Mouse (Mus musculus) frontal cortex, postnatal 14 days (tissue): Measurements from ENCODE around the gene Tnfsf15.

Experiments
- DNase-seq, 2 experiments: peaks; one replicate each; pipeline ENCODE4 v3.0.0; 2022; ENCODE audit warnings: low spot score in 2 of 2

Gene Tnfsf15

DNA sequence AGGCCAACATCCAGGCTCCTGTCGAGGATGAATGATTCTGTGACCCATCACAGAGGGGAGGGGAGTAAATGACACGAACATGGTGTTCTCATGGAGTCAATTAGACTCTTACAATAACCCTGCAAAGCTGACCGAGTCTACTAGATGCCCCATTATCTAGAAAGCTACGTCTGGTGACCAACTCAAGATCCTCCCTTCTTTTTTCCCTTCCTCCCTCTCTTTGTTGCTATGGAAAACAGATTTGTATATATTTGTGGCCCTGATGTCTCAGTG lies 59.7 kb downstream of the Tnfsf15 start:
- no peak for DNase-seq

DNA sequence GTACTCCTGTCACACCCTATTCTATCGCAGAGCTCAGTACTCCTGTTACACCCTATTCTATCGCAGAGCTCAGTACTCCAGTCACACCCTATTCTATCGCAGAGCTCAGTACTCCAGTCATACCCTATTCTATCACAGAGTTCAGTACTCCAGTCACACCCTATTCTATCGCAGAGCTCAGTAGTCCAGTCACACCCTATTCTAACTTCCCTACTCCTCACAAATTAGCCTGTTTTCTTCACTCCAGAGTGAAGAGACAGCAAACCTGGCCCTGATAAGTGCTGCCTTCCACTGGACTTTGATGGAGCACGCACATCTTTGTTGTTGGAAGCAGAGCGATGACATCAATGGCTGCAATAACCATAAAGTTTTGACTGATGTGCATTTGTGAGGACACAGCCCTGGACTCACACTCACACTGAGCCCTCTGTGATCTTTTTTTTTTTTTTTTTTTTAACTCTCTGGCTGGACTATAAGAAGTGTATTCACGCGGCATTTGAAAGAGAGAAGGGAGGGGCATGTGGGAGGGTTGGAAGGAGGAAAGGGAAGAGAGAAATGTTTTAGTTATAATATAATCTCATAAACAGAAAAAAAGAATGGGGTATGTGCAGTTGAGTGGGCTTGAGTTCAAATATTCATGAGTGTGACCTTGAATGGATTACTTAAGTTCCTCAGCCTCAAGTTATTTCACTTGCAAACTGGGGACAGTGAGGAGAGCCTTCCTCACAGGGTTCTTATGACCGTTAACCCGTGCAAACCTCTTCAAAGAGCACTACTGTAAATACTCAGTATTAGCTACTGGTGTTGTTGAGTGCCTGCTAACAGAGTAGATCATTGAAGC lies 60.3 kb downstream of the Tnfsf15 start:
- no peak for DNase-seq

- DNase-seq = no peak
These were observed 61.2 kb downstream of the Tnfsf15 start for GRCm38 (mm10) chr4:63683716-63684115.

DNA sequence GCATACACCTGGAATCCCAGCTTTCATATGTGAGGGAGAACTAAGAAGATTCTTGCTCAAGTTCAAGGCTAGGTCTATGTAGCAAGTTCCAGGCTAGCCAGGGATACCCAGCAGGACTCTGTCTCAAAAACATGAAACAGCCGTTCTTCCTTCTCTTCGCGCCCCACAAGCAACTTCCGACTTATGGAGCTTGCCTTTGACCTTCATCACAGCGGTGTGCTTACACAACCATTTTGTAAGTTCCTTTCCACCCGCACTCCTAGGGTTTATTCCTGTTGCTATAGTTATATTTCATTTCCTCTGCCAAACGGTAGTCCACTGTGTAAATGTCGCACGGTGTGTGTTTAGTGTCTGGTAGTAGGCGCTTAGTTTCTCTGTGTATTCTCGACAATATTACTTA lies 61.9 kb downstream of the Tnfsf15 start:
- DNase-seq = no peak

DNA sequence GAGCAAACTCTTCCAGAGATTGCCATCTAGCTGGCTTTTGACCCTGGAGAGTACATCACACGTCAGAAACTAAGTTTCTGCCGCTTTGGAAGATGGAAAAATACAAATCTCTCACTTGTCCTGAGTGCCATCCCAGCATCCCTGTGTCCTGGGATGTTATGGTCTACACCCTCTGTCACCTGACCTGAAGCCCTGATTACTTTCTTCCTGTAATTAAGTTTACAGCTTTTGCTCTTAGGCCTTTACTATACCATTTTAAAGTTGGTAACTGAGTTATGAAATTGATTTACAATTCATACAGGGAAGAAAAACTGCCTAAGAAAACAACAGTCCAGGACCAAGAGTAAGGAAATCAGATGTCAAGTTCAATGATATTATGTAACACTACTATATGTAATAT lies 62.5 kb downstream of the Tnfsf15 start:
- no peak for DNase-seq

DNA sequence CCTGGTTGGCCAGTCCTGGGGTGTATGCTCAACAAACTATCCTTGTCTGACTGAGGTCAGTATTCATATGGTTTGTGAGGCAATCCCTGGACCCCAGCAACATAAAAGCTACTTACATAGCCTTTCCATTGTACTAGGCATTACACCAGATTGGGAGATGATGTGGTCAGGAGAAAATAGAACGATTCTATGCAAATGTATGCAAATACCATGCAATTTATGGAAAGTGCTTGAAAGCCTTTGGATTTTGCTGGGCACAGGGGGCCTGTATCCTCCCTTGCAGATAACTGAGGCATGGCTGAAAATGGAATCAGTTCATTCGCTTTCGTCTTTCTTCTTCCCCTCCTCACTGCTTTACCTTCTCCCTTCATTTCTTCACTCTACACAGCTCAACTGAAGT lies 63.4 kb downstream of the Tnfsf15 start:
- no peak for DNase-seq
